Mouse (Mus musculus): ENCODE results near the gene Pask. TPM values are rescaled to one million over a fixed set of nuclear protein-coding genes. Genes with fewer than 3 reads are reported as not detected.

Gene Pask
- total and polyA plus RNA-seq, 3 experiments = 10.2 to 18.0 (median 11.7) TPM

DNA sequence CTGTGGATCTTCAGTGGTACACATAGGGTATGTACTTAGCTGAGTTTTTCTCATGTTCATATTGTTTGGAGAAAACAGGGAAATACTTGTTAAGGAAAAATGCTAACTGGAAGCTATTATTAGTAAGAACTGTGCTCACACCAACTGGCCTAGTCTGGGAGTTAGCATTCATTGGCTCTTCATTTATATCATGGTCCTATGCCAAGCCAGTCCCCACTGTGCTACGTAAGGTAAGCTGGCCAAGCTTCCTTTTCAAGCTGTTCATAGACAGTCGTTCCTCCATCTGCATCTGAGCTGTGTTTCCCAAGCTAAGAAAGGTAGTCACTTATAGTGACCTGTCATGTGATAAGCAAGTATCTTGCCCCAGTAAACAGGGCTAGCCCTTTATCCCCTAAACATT lies 9.4 kb upstream of the Pask start:
- Histone ChIP-seq H3K27ac (ENCODE audit: insufficient read depth, low read depth) (no peak overlapping the region), H3K27me3 (replicated peaks) (no peaks in the 10 kb centered on the region), H3K4me1 (ENCODE audit: control insufficient read depth in 1 of 2, insufficient read depth in 2 of 2) (no peaks in the 10 kb centered on the region), H3K9ac (ENCODE audit: insufficient read depth, low read depth) (no peak overlapping the region), H3K9me3 (replicated peaks; ENCODE audit: low read length) (no peaks in the 10 kb centered on the region), H3K4me2 (ENCODE audit: insufficient read depth, low read depth, poor library complexity, severe bottlenecking) (no peak overlapping the region), H3K36me3 (replicated peaks in 1 of 2; ENCODE audit: control insufficient read depth in 1 of 2, insufficient read depth in 1 of 2, low read length in 1 of 2) (peaks cover 67 to 95% of the 10 kb centered on the region in 2 experiments), H3K79me2 (replicated peaks; ENCODE audit: control insufficient read depth, extremely low read depth, insufficient read depth, poor library complexity, severe bottlenecking) (no peaks in the 10 kb centered on the region), H3K4me3 (replicated peaks in 1 of 3; ENCODE audit: low read depth in 2 of 3, low read length in 2 of 3, poor library complexity in 1 of 3) (no peak overlapping the region)
- DNase-seq (ENCODE audit: extremely low read depth) = no peak
- TF ChIP-seq HCFC1 (IDR thresholded peaks at IDR 0.05; ENCODE audit: low read depth, low read length) (no peak), MEF2A (IDR thresholded peaks at IDR 0.05; ENCODE audit: borderline replicate concordance, low read depth, low read length) (no peak), JUND (conservative IDR thresholded peaks at IDR 0.05; ENCODE audit: low read depth, low read length) (no peak), POLR2A (IDR thresholded peaks at IDR 0.05; ENCODE audit: low read depth, low read length) (no peak), UBTF (IDR thresholded peaks at IDR 0.05; ENCODE audit: low read depth, low read length) (no peak), CTCF (conservative IDR thresholded peaks at IDR 0.05 in 1 of 2, IDR thresholded peaks at IDR 0.05 in 1 of 2; ENCODE audit: low read depth in 2 of 2, low read length in 2 of 2) (no peak), EP300 (IDR thresholded peaks at IDR 0.05; ENCODE audit: low read length) (no peak)
- dilution Hi-C loops (cut with MboI; ENCODE audit: extremely low pct_ligation_motif_present, extremely low pct_unique_long_range_greater_than_20kb, low sequenced_read_pairs) = no loop called here
- in situ Hi-C loops (cut with MboI; ENCODE audit: low pct_ligation_motif_present, low pct_unique_long_range_greater_than_20kb, low sequenced_read_pairs) = no loop called here

DNA sequence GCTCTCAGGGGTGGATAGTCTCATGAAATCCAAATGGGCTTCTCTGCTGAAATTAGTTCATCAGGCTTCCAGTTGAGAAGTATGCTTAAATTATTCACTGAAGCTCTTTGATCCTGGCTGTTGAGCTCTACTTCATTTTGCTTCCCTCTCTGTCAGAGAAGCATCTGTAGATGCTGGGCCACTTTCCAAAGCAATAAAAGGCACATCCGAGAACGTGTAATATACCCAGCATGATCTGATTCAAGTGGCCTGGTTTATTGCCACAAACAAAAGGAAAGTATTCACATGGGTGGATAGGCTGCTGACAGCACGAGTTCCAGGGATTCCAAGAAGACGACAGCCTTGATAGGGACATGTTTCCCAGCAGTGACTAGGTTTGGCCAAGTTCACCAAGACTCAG lies 6.4 kb upstream of the Pask start:
- in situ Hi-C loops (cut with MboI; ENCODE audit: low pct_ligation_motif_present, low pct_unique_long_range_greater_than_20kb, low sequenced_read_pairs) = no loop called here
- H3K9me3 ChIP-seq (replicated peaks; ENCODE audit: low read length) = no peaks in the 10 kb centered on the region
- DNase-seq (ENCODE audit: extremely low read depth) = no peak
- H3K27ac ChIP-seq (ENCODE audit: insufficient read depth, low read depth) = no peak overlapping the region
- H3K4me3 ChIP-seq (replicated peaks in 1 of 3; ENCODE audit: low read depth in 2 of 3, low read length in 2 of 3, poor library complexity in 1 of 3) = no peak overlapping the region
- dilution Hi-C loops (cut with MboI; ENCODE audit: extremely low pct_ligation_motif_present, extremely low pct_unique_long_range_greater_than_20kb, low sequenced_read_pairs) = no loop called here
- H3K9ac ChIP-seq (ENCODE audit: insufficient read depth, low read depth) = no peak overlapping the region
- H3K36me3 ChIP-seq (replicated peaks in 1 of 2; ENCODE audit: control insufficient read depth in 1 of 2, insufficient read depth in 1 of 2, low read length in 1 of 2) = peaks cover 65 to 92% of the 10 kb centered on the region in 2 experiments
- H3K79me2 ChIP-seq (replicated peaks; ENCODE audit: control insufficient read depth, extremely low read depth, insufficient read depth, poor library complexity, severe bottlenecking) = peaks cover 12% of the 10 kb centered on the region
- no peak overlapping the region for H3K4me2 ChIP-seq (ENCODE audit: insufficient read depth, low read depth, poor library complexity, severe bottlenecking)
- H3K4me1 ChIP-seq (ENCODE audit: control insufficient read depth in 1 of 2, insufficient read depth in 2 of 2) = peaks cover 3 to 11% of the 10 kb centered on the region in 2 experiments; a peak in 3 of 4 replicates
- TF ChIP-seq ZKSCAN1 (IDR thresholded peaks at IDR 0.05; ENCODE audit: borderline replicate concordance, low read depth, low read length) = no peak
- TF ChIP-seq MXI1 (IDR thresholded peaks at IDR 0.05; ENCODE audit: low read depth, low read length) = no peak
- TF ChIP-seq ZNF384 (IDR thresholded peaks at IDR 0.05; ENCODE audit: low read depth, low read length) = no peak
- TF ChIP-seq ZMIZ1 (IDR thresholded peaks at IDR 0.05; ENCODE audit: low read depth, low read length) = no peak
- no peak for TF ChIP-seq GABPA (IDR thresholded peaks at IDR 0.05; ENCODE audit: insufficient replicate concordance, low read depth, low read length)
- TF ChIP-seq USF2 (conservative IDR thresholded peaks at IDR 0.05; ENCODE audit: low read depth, low read length) = no peak
- TF ChIP-seq POLR2AphosphoS2 (IDR thresholded peaks at IDR 0.05; ENCODE audit: low read depth, low read length) = no peak
- no peaks in the 10 kb centered on the region for H3K27me3 ChIP-seq (replicated peaks)

DNA sequence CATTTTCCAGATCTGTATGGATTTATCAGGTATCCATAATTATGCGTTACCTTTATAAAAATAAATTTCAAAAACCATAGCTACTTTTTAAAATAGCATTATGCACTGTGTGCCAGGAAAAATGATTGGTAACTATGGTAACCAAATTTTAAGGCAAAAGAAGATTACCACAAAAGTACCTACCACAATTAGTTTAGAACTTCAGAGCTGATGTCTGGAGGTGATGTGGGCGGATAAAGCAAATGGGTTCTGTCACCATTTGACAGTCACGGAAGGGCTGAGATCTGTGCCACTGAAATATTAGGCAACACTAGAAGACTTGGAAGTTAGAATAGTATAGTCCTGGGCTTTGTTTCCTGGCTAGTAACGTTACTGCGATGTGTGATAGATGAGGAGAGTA lies 3.9 kb upstream of the Pask start:
- Histone ChIP-seq H3K4me3 (replicated peaks in 1 of 3; ENCODE audit: low read depth in 2 of 3, low read length in 2 of 3, poor library complexity in 1 of 3) (no peak overlapping the region), H3K9ac (ENCODE audit: insufficient read depth, low read depth) (no peak overlapping the region), H3K27me3 (replicated peaks) (no peaks in the 10 kb centered on the region), H3K27ac (ENCODE audit: insufficient read depth, low read depth) (no peak overlapping the region), H3K36me3 (replicated peaks in 1 of 2; ENCODE audit: control insufficient read depth in 1 of 2, insufficient read depth in 1 of 2, low read length in 1 of 2) (peaks cover 45 to 68% of the 10 kb centered on the region in 2 experiments), H3K4me2 (ENCODE audit: insufficient read depth, low read depth, poor library complexity, severe bottlenecking) (no peak overlapping the region), H3K79me2 (replicated peaks; ENCODE audit: control insufficient read depth, extremely low read depth, insufficient read depth, poor library complexity, severe bottlenecking) (peaks cover 22% of the 10 kb centered on the region), H3K4me1 (ENCODE audit: control insufficient read depth in 1 of 2, insufficient read depth in 2 of 2) (peaks cover 5 to 17% of the 10 kb centered on the region in 2 experiments), H3K9me3 (replicated peaks; ENCODE audit: low read length) (no peaks in the 10 kb centered on the region)
- TF ChIP-seq SMC3 (IDR thresholded peaks at IDR 0.05; ENCODE audit: low read depth, low read length) (no peak), BHLHE40 (IDR thresholded peaks at IDR 0.05; ENCODE audit: low read depth, low read length) (no peak), USF1 (IDR thresholded peaks at IDR 0.05; ENCODE audit: low read depth, low read length) (no peak), MEF2A (IDR thresholded peaks at IDR 0.05; ENCODE audit: borderline replicate concordance, low read depth, low read length) (no peak), UBTF (IDR thresholded peaks at IDR 0.05; ENCODE audit: low read depth, low read length) (no peak), ZC3H11A (IDR thresholded peaks at IDR 0.05; ENCODE audit: low read depth, low read length) (no peak), MXI1 (IDR thresholded peaks at IDR 0.05; ENCODE audit: low read depth, low read length) (no peak), HCFC1 (IDR thresholded peaks at IDR 0.05; ENCODE audit: low read depth, low read length) (no peak)
- no peak for DNase-seq (ENCODE audit: extremely low read depth)
- in situ Hi-C loops (cut with MboI; ENCODE audit: low pct_ligation_motif_present, low pct_unique_long_range_greater_than_20kb, low sequenced_read_pairs) = no loop called here
- dilution Hi-C loops (cut with MboI; ENCODE audit: extremely low pct_ligation_motif_present, extremely low pct_unique_long_range_greater_than_20kb, low sequenced_read_pairs) = no loop called here
